Mouse (Mus musculus) bone marrow, adult 2 months (tissue): ENCODE data around the gene Tmem265. TPM values are rescaled to one million over a fixed set of nuclear protein-coding genes. Genes with fewer than 3 reads are reported as not detected.

ENCODE experiments used
- H3K27ac ChIP-seq: fragments of 200-500 bp; 2 replicates; pipeline ENCODE4 v1.5.1; 2012; ENCODE audit warnings: low read depth, mild to moderate bottlenecking, control low read depth, inconsistent platforms, low read length; ENCODE audit not compliant: control insufficient read depth, poor library complexity, insufficient read depth
- H3K4me1 ChIP-seq: fragments of 200-500 bp; 2 replicates; pipeline ENCODE4 v1.6.1; 2011; ENCODE audit warnings: low read length; ENCODE audit not compliant: control insufficient read depth, insufficient read depth
- H3K4me3 ChIP-seq: fragments of 200-500 bp; replicated peaks from 2 replicates; pipeline ENCODE3; 2011; ENCODE audit warnings: mild to moderate bottlenecking, low read depth, low read length, control low read depth; ENCODE audit not compliant: control insufficient read depth
- CTCF ChIP-seq: fragments of 200-500 bp; IDR thresholded peaks from 2 replicates; pipeline ENCODE4 v1.5.1; 2011; ENCODE audit warnings: low read length, control low read depth; ENCODE audit not compliant: control insufficient read depth, insufficient read depth
- POLR2A ChIP-seq: fragments of 200-500 bp; IDR thresholded peaks from 2 replicates; pipeline ENCODE4 v1.6.1; 2011; ENCODE audit warnings: low read depth, mild to moderate bottlenecking, control low read depth, low read length, borderline replicate concordance; ENCODE audit not compliant: control insufficient read depth
- WGBS: fragments of 180-500 bp; shearing (Covaris S2); methylation state at CpG from one replicate; pipeline ENCODE4 v1.1.7; 2018; 5-methylcytosine and 5-hydroxymethylcytosine counted together
- polyA plus RNA-seq: library from polyadenylated mRNA; stranded (reverse); fragments of >200 nt; gene quantifications from 2 replicates; pipeline ENCODE4 v1.2.4, GENCODE M21; 2011; ENCODE audit warnings: low replicate concordance; ENCODE audit not compliant: missing spikeins, insufficient read depth, insufficient read length

Tmem265 gene
- polyA plus RNA-seq, 1 experiment, result 41.0 TPM

DNA sequence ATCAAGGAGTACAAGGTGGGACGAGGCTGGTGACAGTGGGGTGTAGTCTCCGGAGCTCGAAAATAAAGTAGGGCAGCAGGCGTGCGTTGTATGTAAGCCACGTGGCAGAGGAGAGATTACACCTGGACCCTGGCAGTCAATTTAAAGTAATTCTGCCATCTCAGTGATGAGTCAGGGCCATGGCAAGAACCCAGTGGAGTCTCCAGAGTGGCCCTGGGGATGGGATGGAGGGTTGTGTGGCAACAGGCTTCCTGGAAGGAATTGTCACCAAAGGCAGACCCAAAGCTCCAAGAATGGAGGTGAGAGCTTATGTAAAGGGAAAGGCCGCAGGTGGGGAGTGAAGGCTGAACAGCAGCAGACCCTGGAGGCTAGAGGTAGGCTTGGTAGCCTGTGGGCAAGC, 39.4 kb downstream of the Tmem265 start:
- WGBS, result 91% methylated on average over 7 of the region's 7 CpGs
- TF ChIP-seq POLR2A (no peak), CTCF (no peak)
- Histone ChIP-seq H3K4me3 (no peak overlapping the region), H3K27ac (no peak overlapping the region), H3K4me1 (no peaks in the 10 kb centered on the region)

DNA sequence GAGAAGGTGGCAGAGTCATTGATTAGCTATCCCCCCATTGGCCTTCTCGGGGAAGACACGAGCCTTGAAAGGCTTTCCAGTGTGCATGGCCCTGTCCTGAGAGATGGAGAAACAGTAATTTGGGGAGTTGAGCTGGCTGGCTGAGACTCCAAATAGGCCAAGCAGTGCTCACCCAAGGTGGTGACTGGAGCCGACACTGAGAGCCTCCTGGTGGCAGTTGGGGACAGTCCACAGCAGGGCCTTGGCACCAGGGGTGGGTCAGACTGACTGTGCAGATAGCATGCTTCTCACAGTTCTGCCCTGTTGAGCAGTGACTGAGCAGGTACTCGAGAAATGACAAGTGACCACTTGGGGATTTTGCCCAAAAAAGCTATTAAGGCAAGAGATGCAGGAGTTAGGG, 40.5 kb downstream of the Tmem265 start:
- Histone ChIP-seq H3K27ac (no peak overlapping the region), H3K4me1 (no peaks in the 10 kb centered on the region), H3K4me3 (no peak overlapping the region)
- TF ChIP-seq POLR2A (no peak), CTCF (no peak)
- WGBS, result 85% methylated on average over 4 of the region's 4 CpGs

DNA sequence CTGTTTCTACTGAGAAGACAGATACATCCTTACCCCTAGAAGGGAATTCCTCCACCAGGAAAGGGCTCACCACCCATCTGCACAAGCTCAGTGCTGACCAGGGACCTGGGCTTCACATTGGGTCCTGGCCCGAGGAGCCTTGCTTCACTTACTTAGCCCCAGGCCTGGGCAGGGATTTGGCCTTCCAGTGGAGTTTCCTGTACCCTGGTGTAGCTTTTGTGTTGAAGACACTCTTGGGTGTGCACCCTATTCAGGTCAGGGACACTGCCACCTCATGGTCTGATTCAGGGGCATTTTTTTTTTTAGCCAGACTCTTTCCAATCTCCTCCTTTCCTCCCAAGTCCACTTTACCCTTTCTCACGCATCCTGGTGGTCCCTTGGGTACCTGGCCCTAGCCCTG, 41.7 kb downstream of the Tmem265 start:
- H3K4me1 ChIP-seq, result no peaks in the 10 kb centered on the region
- no peak overlapping the region for H3K4me3 ChIP-seq
- no peak for TF ChIP-seq CTCF
- TF ChIP-seq POLR2A, result no peak
- H3K27ac ChIP-seq, result no peak overlapping the region
- WGBS, result 85% methylated on average over 2 of the region's 2 CpGs

DNA sequence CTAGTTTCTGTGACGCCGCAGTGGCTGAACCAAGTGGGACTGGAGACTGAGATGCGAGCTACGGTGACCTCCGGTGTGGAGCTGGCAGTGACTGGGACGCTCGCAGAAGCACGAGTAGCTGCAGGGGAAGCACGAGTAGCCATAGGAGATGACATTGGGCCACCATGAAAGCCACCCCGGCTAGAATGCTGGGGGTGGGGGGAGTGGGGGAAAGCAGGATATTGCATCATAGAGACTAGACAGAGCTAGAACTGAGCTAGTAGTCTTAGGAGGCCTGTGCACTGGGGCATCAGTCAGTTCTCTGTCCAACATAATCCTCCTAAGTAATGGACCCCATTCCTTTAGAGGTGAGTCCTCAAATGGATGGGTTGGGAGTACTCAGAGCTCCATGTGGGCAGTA, 43.1 kb downstream of the Tmem265 start:
- 70% methylated on average over 10 of the region's 10 CpGs for whole genome bisulfite sequencing
- no peak overlapping the region for H3K27ac ChIP-seq
- TF ChIP-seq CTCF, result no peak
- TF ChIP-seq POLR2A, result no peak
- no peaks in the 10 kb centered on the region for H3K4me1 ChIP-seq
- H3K4me3 ChIP-seq, result no peak overlapping the region

DNA sequence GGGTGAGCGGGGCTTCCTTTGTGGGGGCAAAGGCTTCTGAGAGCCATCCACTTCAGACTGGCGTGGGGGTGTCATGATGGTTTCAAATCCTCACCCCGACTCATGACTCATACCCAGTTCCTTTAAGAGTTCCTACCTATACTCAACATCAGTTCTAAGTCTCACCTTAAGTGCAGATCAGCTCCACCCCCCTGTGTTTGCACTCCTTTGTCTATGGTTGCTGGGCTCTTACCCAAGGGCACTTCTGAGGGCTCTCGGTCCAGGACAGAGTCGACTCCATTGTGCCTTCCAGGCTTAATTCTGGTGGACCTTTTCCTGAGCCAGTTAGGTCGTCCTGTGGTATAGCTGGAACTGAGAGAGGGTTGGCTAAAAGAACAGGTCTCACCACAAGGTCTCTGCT, 46.0 kb downstream of the Tmem265 start:
- Histone ChIP-seq H3K4me1 (no peaks in the 10 kb centered on the region), H3K4me3 (no peak overlapping the region), H3K27ac (no peak overlapping the region)
- WGBS, result 64% methylated on average over 6 of the region's 6 CpGs
- TF ChIP-seq CTCF, result no peak
- TF ChIP-seq POLR2A, result no peak

DNA sequence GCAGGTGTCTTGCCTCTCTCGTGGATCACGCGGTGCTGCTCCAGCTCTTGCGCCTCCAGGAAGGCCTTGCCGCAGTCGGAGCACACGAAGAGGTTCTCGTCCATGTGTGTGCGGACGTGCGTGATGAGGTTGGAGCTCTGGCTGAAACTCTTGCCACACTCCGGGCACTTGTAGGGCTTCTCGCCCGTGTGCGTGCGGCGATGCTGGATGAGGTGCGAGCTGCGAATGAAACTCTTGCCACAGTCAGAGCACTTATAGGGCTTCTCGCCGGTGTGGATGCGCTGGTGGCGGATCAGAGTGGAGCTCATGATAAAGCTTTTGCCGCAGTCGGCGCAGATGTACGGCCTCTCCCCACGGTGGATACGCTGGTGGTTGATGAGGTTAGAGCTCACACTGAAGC, 49.8 kb downstream of the Tmem265 start:
- H3K4me3 ChIP-seq, result no peak overlapping the region
- no peak overlapping the region for H3K27ac ChIP-seq
- TF ChIP-seq POLR2A, result no peak
- no peak for TF ChIP-seq CTCF
- no peaks in the 10 kb centered on the region for H3K4me1 ChIP-seq
- 93% methylated on average over 29 of the region's 29 CpGs for WGBS

DNA sequence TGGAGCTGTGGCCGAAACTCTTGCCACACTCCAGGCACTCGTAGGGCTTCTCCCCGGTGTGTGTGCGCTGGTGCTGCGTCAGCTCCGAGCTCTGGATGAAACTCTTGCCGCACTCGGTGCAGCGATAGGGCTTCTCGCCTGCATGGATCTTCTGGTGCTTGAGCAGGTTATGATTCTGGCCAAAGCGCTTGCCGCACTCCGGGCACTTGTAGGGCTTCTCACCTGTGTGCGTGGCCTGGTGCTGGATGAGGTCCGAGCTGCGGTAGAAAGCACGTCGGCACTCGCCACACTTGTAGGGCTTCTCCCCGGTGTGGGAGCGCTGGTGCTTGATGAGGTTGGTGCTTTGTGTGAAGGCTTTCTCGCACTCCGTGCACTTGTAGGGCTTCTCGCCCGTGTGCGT, 50.4 kb downstream of the Tmem265 start:
- H3K4me1 ChIP-seq, result no peaks in the 10 kb centered on the region
- whole genome bisulfite sequencing, result 95% methylated on average over 26 of the region's 26 CpGs
- TF ChIP-seq POLR2A (no peak), CTCF (no peak)
- H3K4me3 ChIP-seq, result no peak overlapping the region
- H3K27ac ChIP-seq, result no peak overlapping the region

DNA sequence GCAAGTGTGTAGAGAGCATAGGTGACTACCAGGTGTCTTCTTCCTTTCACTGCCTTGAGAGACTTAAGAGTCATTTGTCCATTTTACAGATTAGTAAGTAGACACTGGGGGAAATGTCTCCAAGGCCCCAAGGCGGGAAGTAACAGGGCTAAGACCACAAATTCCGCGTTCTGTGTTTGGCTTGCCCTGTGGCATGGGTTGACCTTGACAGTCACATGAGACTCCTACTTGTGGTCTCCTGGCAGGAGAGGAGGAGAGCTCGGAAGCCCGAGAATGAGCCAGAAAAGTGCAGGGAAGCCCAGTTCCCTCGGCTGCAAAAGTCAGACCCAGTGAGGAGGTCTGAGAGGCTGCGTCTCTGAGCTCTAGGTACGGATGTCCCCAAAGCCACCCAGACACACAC, 52.3 kb downstream of the Tmem265 start:
- no peak overlapping the region for H3K27ac ChIP-seq
- H3K4me1 ChIP-seq, result no peaks in the 10 kb centered on the region
- WGBS, result 83% methylated on average over 8 of the region's 8 CpGs
- TF ChIP-seq POLR2A (no peak), CTCF (no peak)
- no peak overlapping the region for H3K4me3 ChIP-seq

DNA sequence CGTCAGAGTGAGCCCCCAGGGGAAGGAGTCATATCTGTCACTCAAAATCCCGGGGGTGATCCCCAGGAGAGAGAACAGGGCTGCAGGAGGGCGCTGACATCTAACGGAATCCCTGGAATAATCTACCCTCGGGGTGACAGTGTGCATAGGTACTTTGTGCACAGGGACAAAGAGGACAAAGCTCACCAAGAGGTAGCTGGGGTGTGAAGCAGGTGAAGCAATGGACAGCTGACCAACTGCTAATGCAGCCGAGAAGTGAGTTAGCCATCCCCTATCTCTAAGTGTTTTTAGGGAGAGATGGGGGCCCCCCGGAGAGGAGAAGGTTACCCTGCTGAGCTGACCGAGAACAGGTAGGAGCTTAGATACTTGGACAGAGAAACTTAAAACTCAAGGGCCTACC, 52.9 kb downstream of the Tmem265 start:
- Histone ChIP-seq H3K4me3 (peak overlapping the region; percentile 30), H3K27ac (no peak overlapping the region), H3K4me1 (no peaks in the 10 kb centered on the region)
- WGBS, result 47% methylated on average over 8 of the region's 8 CpGs
- TF ChIP-seq CTCF (no peak), POLR2A (no peak)

DNA sequence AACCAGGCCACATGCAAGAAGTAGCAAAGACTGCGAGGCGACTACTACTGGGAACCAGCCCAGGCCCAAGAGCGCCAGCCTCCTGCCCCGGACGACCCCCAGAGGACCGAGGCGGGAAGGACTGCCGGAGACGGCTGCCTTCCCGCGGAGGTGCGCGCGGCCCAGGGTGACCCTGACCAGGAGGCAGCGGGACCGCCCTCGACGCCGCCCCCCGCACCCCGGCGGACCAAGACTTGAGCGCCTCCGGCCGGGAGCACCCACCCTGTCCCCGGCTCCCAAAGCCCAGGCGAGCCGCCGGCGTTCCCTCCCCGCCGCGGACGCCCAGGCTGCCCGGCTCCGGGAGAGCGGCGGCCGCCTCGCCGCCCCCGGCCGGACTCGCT, 53.3 kb downstream of the Tmem265 start:
- Histone ChIP-seq H3K4me1 (no peaks in the 10 kb centered on the region), H3K27ac (no peak overlapping the region), H3K4me3 (peak overlapping the region; percentile 30)
- WGBS, result 2% methylated on average over 30 of the region's 44 CpGs
- no peak for TF ChIP-seq POLR2A
